Comparison of ENCODE assay signal across 16 mouse cellular contexts in genomic region chr3:97948518-97948917, GRCm38 (mm10).
"Had no signal": no experiment of that assay in that cellular context is flagged by ENCODE, and none has a peak within 500 bp of the region (broad histone marks: within the 10 kb centered on the region; RNA-seq: fewer than 3 reads in every experiment).

No protein-coding gene starts in this region.

- H3K9me3 ChIP-seq: limb, embryonic 10.5 days; liver, embryonic 15.5 days; midbrain, embryonic 12.5 days; neural tube, embryonic 15.5 days had no signal

- H3K36me3 ChIP-seq: limb, embryonic 10.5 days; liver, embryonic 15.5 days; midbrain, embryonic 12.5 days; neural tube, embryonic 15.5 days had no signal

- DNase-seq: kidney, adult 8-10 months; kidney, postnatal 25 days; lung, adult 2 months; lung, postnatal 4 days; right cerebral cortex, adult 18-20 months; right cerebral cortex, postnatal 25 days; thymus, postnatal 4 days had no signal

- H3K4me1 ChIP-seq: neural tube, embryonic 15.5 days had no signal

- ATAC-seq: lung, postnatal 0 days; midbrain, embryonic 16.5 days had no signal

- H3K9ac ChIP-seq: liver, embryonic 15.5 days; midbrain, embryonic 12.5 days; neural tube, embryonic 15.5 days had no signal

- H3K4me2 ChIP-seq: liver, embryonic 11.5 days; liver, embryonic 15.5 days; midbrain, embryonic 12.5 days; neural tube, embryonic 15.5 days had no signal

- H3K4me3 ChIP-seq: left cerebral cortex, adult 2 months; limb, embryonic 10.5 days; liver, embryonic 15.5 days; midbrain, embryonic 12.5 days; neural tube, embryonic 15.5 days had no signal

- H3K27me3 ChIP-seq: liver, embryonic 15.5 days; neural tube, embryonic 15.5 days had no signal

- H3K27ac ChIP-seq: left cerebral cortex, adult 2 months; limb, embryonic 10.5 days; liver, embryonic 15.5 days; midbrain, embryonic 12.5 days; neural tube, embryonic 15.5 days; stomach, postnatal 0 days had no signal
